Mouse (Mus musculus) heart, adult 2 months (tissue): ENCODE data around the gene Hltf. TPM values are rescaled to one million over a fixed set of nuclear protein-coding genes. Genes with fewer than 3 reads are reported as not detected.
A peak's percentile ranks its signal among the peaks of the same experiment; 100 is the strongest.

ENCODE experiments used
- DNase-seq, 2 experiments: peaks; one replicate each; pipeline ENCODE4 v3.0.0; 2021
- H3K27ac ChIP-seq: fragments of 200-600 bp; 2 replicates; pipeline ENCODE4 v1.8.1; 2022
- H3K27me3 ChIP-seq: fragments of 200-500 bp; 2 replicates; pipeline ENCODE4 v1.6.1; 2012; ENCODE audit warnings: mild to moderate bottlenecking, low read length, inconsistent platforms, mixed read lengths; ENCODE audit not compliant: control insufficient read depth, insufficient read depth
- H3K36me3 ChIP-seq: fragments of 200-500 bp; 2 replicates; pipeline ENCODE4 v1.6.1; 2012; ENCODE audit warnings: low read length, inconsistent platforms; ENCODE audit not compliant: control insufficient read depth, insufficient read depth
- H3K4me1 ChIP-seq: fragments of 200-500 bp; 2 replicates; pipeline ENCODE4 v1.6.1; 2011; ENCODE audit warnings: low read length; ENCODE audit not compliant: control insufficient read depth, insufficient read depth
- H3K4me3 ChIP-seq: fragments of 200-600 bp; 2 replicates; pipeline ENCODE4 v1.8.1; 2022
- H3K79me2 ChIP-seq: fragments of 200-500 bp; replicated peaks from 2 replicates; pipeline ENCODE4 v1.6.1; 2012; ENCODE audit warnings: mild to moderate bottlenecking, inconsistent platforms, low read length, moderate library complexity, mixed read lengths; ENCODE audit not compliant: control insufficient read depth, insufficient read depth
- H3K9ac ChIP-seq: fragments of 200-500 bp; 2 replicates; pipeline ENCODE4 v1.6.1; 2012; ENCODE audit warnings: low read depth, mild to moderate bottlenecking, control low read depth, inconsistent platforms, low read length, mixed read lengths
- CTCF ChIP-seq: fragments of 200-600 bp; IDR thresholded peaks from 2 replicates; pipeline ENCODE4 v1.8.1; 2022; ENCODE audit warnings: antibody characterized with exemption, mild to moderate bottlenecking, moderate library complexity
- EP300 ChIP-seq: fragments of 200-500 bp; IDR thresholded peaks from 2 replicates; pipeline ENCODE4 v1.6.1; 2011; ENCODE audit warnings: low read depth, low read length, control low read depth; ENCODE audit not compliant: insufficient read depth
- POLR2A ChIP-seq: fragments of 200-500 bp; IDR thresholded peaks from 2 replicates; pipeline ENCODE4 v1.6.1; 2011; ENCODE audit warnings: mild to moderate bottlenecking, low read depth, low read length, control low read depth; ENCODE audit not compliant: insufficient read depth
- WGBS: fragments of 180-500 bp; shearing (Covaris S2); methylation state at CpG from one replicate; pipeline ENCODE4 v1.1.7; 2018; 5-methylcytosine and 5-hydroxymethylcytosine counted together
- intact Hi-C: fragments of 180-260 bp; cut with DNase I; formaldehyde crosslinking; loops from one replicate; pipeline ENCODE4 v1.15.1; 2025
- polyA plus RNA-seq: library from polyadenylated mRNA; depleted of rRNA; stranded (reverse); fragments of >200 nt; gene quantifications from 2 replicates; pipeline ENCODE4 v1.2.3, GENCODE M21; 2012
- total RNA-seq, 2 experiments: library from RNA; stranded (reverse); gene quantifications; 2 replicates each; pipeline ENCODE4 v1.2.3; 2021

Hltf gene
- total and polyA plus RNA-seq, 3 experiments = 3.1 to 14.2 (median 11.9) TPM

- H3K4me1 ChIP-seq = peaks cover 1% of the 10 kb centered on the region; the same call in 1 of the 2 replicates
- no peaks in the 10 kb centered on the region for H3K79me2 ChIP-seq
- H3K27me3 ChIP-seq = no peaks in the 10 kb centered on the region
- peaks cover 12% of the 10 kb centered on the region for H3K36me3 ChIP-seq
- peak overlapping the region; percentile 64 for H3K27ac ChIP-seq
- no peak for DNase-seq
- WGBS = 55% methylated on average over 11 of the region's 11 CpGs
- TF ChIP-seq CTCF (peak; percentile 61), EP300 (no peak), POLR2A (no peak)
- intact Hi-C loops = no loop called here
- H3K4me3 ChIP-seq = no peak overlapping the region
- H3K9ac ChIP-seq = peak overlapping the region; percentile 59; the same call in 1 of the 2 replicates
Observed at GRCm38 (mm10) chr3:20076145-20077053, 18.8 kb downstream of the Hltf start.

GRCm38 (mm10) chr3:20082161-20082560 is 24.6 kb downstream of the Hltf start:
- WGBS = 46% methylated on average over 3 of the region's 3 CpGs
- Histone ChIP-seq H3K4me3 (no peak overlapping the region), H3K79me2 (no peaks in the 10 kb centered on the region), H3K27ac (peak overlapping the region; percentile 42; the same call in 1 of the 2 replicates), H3K36me3 (peaks cover 11% of the 10 kb centered on the region), H3K27me3 (no peaks in the 10 kb centered on the region), H3K4me1 (no peaks in the 10 kb centered on the region), H3K9ac (no peak overlapping the region)
- peak; percentile 39 to 60 for DNase-seq
- intact Hi-C loops = no loop called here
- no peak for TF ChIP-seq CTCF
- no peak for TF ChIP-seq EP300
- TF ChIP-seq POLR2A = no peak

- H3K27me3 ChIP-seq = no peaks in the 10 kb centered on the region
- intact Hi-C loops = no loop called here
- no peaks in the 10 kb centered on the region; the same call in 1 of the 2 replicates for H3K36me3 ChIP-seq
- H3K4me3 ChIP-seq = no peak overlapping the region
- WGBS = 53% methylated on average over 3 of the region's 3 CpGs
- no peak for DNase-seq
- no peaks in the 10 kb centered on the region for H3K79me2 ChIP-seq
- no peak overlapping the region for H3K9ac ChIP-seq
- H3K4me1 ChIP-seq = peaks cover 2% of the 10 kb centered on the region; the same call in 1 of the 2 replicates
- TF ChIP-seq POLR2A = no peak
- TF ChIP-seq CTCF = no peak
- TF ChIP-seq EP300 = no peak
- no peak overlapping the region for H3K27ac ChIP-seq
Observed at GRCm38 (mm10) chr3:20103830-20104229, 46.2 kb downstream of the Hltf start.

- H3K79me2 ChIP-seq = no peaks in the 10 kb centered on the region
- no peak for DNase-seq
- no peak overlapping the region for H3K4me3 ChIP-seq
- TF ChIP-seq EP300 = no peak
- no peak for TF ChIP-seq CTCF
- no peak for TF ChIP-seq POLR2A
- H3K27me3 ChIP-seq = no peaks in the 10 kb centered on the region
- H3K9ac ChIP-seq = no peak overlapping the region
- 39% methylated on average over 8 of the region's 8 CpGs for WGBS
- intact Hi-C loops = no loop called here
- H3K36me3 ChIP-seq = no peaks in the 10 kb centered on the region; the same call in 1 of the 2 replicates
- peaks cover 2% of the 10 kb centered on the region; the same call in 1 of the 2 replicates for H3K4me1 ChIP-seq
- H3K27ac ChIP-seq = no peak overlapping the region
Observed at GRCm38 (mm10) chr3:20104318-20104717, 46.7 kb downstream of the Hltf start.

- Histone ChIP-seq H3K4me3 (no peak overlapping the region), H3K79me2 (no peaks in the 10 kb centered on the region), H3K27me3 (no peaks in the 10 kb centered on the region), H3K36me3 (no peaks in the 10 kb centered on the region; the same call in 1 of the 2 replicates), H3K4me1 (peaks cover 2% of the 10 kb centered on the region; the same call in 1 of the 2 replicates), H3K9ac (no peak overlapping the region), H3K27ac (no peak overlapping the region)
- no peak for TF ChIP-seq EP300
- no peak for TF ChIP-seq POLR2A
- no peak for TF ChIP-seq CTCF
- 62% methylated on average over 2 of the region's 2 CpGs for WGBS
- intact Hi-C loops = no loop called here
- DNase-seq = no peak
Observed at GRCm38 (mm10) chr3:20104776-20105175, 47.2 kb downstream of the Hltf start.

- intact Hi-C loops = no loop called here
- Histone ChIP-seq H3K79me2 (no peaks in the 10 kb centered on the region), H3K27me3 (no peaks in the 10 kb centered on the region), H3K9ac (no peak overlapping the region), H3K4me1 (peaks cover 2% of the 10 kb centered on the region; the same call in 1 of the 2 replicates), H3K36me3 (no peaks in the 10 kb centered on the region; the same call in none of the 2 replicates), H3K27ac (no peak overlapping the region), H3K4me3 (no peak overlapping the region)
- TF ChIP-seq EP300 = no peak
- TF ChIP-seq POLR2A = no peak
- TF ChIP-seq CTCF = no peak
- DNase-seq = no peak
- 85% methylated on average over 5 of the region's 5 CpGs for WGBS
Observed at GRCm38 (mm10) chr3:20108881-20109280, 51.3 kb downstream of the Hltf start.
